Mouse (Mus musculus): ENCODE results near the gene Ubap2l. TPM values are rescaled to one million over a fixed set of nuclear protein-coding genes. Genes with fewer than 3 reads are reported as not detected.

Ubap2l gene
- total RNA-seq, 2 experiments from 2014 or later, result 182 to 186 TPM

GRCm38 (mm10) chr3:89976859-89977258 lies 75.6 kb downstream of the Ubap2l start:
- DNase-seq (ENCODE audit: low spot score in 2 of 2), result no peak

- DNase-seq (ENCODE audit: low spot score in 2 of 2), result no peak
Measured at GRCm38 (mm10) chr3:89968509-89968908, 83.9 kb downstream of the Ubap2l start.

GRCm38 (mm10) chr3:89966946-89967345 lies 85.5 kb downstream of the Ubap2l start:
- DNase-seq (ENCODE audit: low spot score in 2 of 2), result no peak

- no peak for DNase-seq (ENCODE audit: low spot score in 2 of 2)
Measured at GRCm38 (mm10) chr3:89965972-89966371, 86.5 kb downstream of the Ubap2l start.

GRCm38 (mm10) chr3:89965557-89965956 lies 86.9 kb downstream of the Ubap2l start:
- no peak for DNase-seq (ENCODE audit: low spot score in 2 of 2)

GRCm38 (mm10) chr3:89963926-89964739 lies 88.3 kb downstream of the Ubap2l start:
- DNase-seq (ENCODE audit: low spot score in 2 of 2), result peak; percentile 38 to 63

- DNase-seq (ENCODE audit: low spot score in 2 of 2), result peak; percentile 59 to 75
Measured at GRCm38 (mm10) chr3:89963221-89963763, 89.1 kb downstream of the Ubap2l start, which contains the start of gene Atp8b2. Gene Atp8b2, minus strand, starts transcription at chr3:89963508.

- DNase-seq (ENCODE audit: low spot score in 2 of 2), result peak in 1 of 2 experiments; percentile 36
Measured at GRCm38 (mm10) chr3:89962751-89963220, 89.6 kb downstream of the Ubap2l start.

GRCm38 (mm10) chr3:89962059-89962750 lies 90.2 kb downstream of the Ubap2l start:
- DNase-seq (ENCODE audit: low spot score in 2 of 2), result peak in 1 of 2 experiments; percentile 32

- no peak for DNase-seq (ENCODE audit: low spot score in 2 of 2)
Measured at GRCm38 (mm10) chr3:89961436-89961835, 91.0 kb downstream of the Ubap2l start.

GRCm38 (mm10) chr3:89960469-89960868 lies 92.0 kb downstream of the Ubap2l start:
- DNase-seq (ENCODE audit: low spot score in 2 of 2), result peak; percentile 91 to 96

- DNase-seq (ENCODE audit: low spot score in 2 of 2), result peak; percentile 48 to 67
Measured at GRCm38 (mm10) chr3:89959435-89959834, 93.0 kb downstream of the Ubap2l start.

- DNase-seq (ENCODE audit: low spot score in 2 of 2), result no peak
Measured at GRCm38 (mm10) chr3:89957880-89958279, 94.5 kb downstream of the Ubap2l start.

- DNase-seq (ENCODE audit: low spot score in 2 of 2), result no peak
Measured at GRCm38 (mm10) chr3:89956177-89956971, 96.1 kb downstream of the Ubap2l start.

GRCm38 (mm10) chr3:89953420-89953819 lies 99.0 kb downstream of the Ubap2l start:
- DNase-seq (ENCODE audit: low spot score in 2 of 2), result peak; percentile 65 to 87

Small RNA genes within 50 kb of the gene (microRNA-seq; reads per million reads assigned to microRNA genes)
- gene Mir190b, result 5.4 to 6.8 reads per million in 2 experiments
- 0.23 to 0.28 reads per million in 2 experiments for gene Mir7669

Other genes with a start within 250 kb of the Ubap2l start
- 1 to 10 TPM; 3.4 to 3.5 TPM for gene She, start 221.3 kb downstream of the Ubap2l start, total RNA-seq (2021)
- 1 to 10 TPM; 5.0 to 6.1 TPM for gene Il6ra, start 139.4 kb downstream of the Ubap2l start, total RNA-seq (2021)
- gene Atp8b2, start 89.1 kb downstream of the Ubap2l start, total RNA-seq (2021), result 10 to 100 TPM; 77.3 to 93.0 TPM
- 10 to 100 TPM; 67.8 to 71.8 TPM for gene Hax1, start 53.8 kb downstream of the Ubap2l start, total RNA-seq (2021)
- 10 to 100 TPM; 81.6 to 84.9 TPM for gene 4933434E20Rik, start 992 bp downstream of the Ubap2l start, total RNA-seq (2021)
- gene Tpm3, start 20.0 kb upstream of the Ubap2l start, total RNA-seq (2021), result 100 to 1,000 TPM; 193 to 202 TPM
- gene Nup210l, start 51.5 kb upstream of the Ubap2l start, total RNA-seq (2021), result under 1 TPM; 0.39 to 0.45 TPM
- gene Rps27, start 161.0 kb upstream of the Ubap2l start, total RNA-seq (2021), result 100 to 1,000 TPM; 697 to 821 TPM
- gene Rab13, start 161.1 kb upstream of the Ubap2l start, total RNA-seq (2021), result 10 to 100 TPM in 1 of 2 experiments, 1 to 10 TPM in 1; 8.1 to 10.9 TPM
- 10 to 100 TPM; 44.7 to 46.4 TPM for gene Jtb, start 179.0 kb upstream of the Ubap2l start, total RNA-seq (2021)
- not detected for gene Creb3l4, start 190.9 kb upstream of the Ubap2l start, total RNA-seq (2021)
- gene Slc39a1, start 195.5 kb upstream of the Ubap2l start, total RNA-seq (2021), result 10 to 100 TPM; 48.8 to 53.3 TPM
- gene Crtc2, start 201.5 kb upstream of the Ubap2l start, total RNA-seq (2021), result 10 to 100 TPM; 32.4 to 33.6 TPM
- 10 to 100 TPM; 22.4 to 24.4 TPM for gene Dennd4b, start 212.6 kb upstream of the Ubap2l start, total RNA-seq (2021)
- 10 to 100 TPM; 92.7 to 96.5 TPM for gene Gatad2b, start 240.6 kb upstream of the Ubap2l start, total RNA-seq (2021)

All from layer of hippocampus, postnatal 14 days (tissue).